Mouse (Mus musculus) E14TG2a.4 (cell line): ENCODE results near the gene Ncoa3.

Experiments used
- H3K27me3 ChIP-seq: 2 replicates; pipeline ENCODE4 v1.6.1; 2014; ENCODE audit warnings: low read length, control low read depth; ENCODE audit not compliant: insufficient read depth
- H3K36me3 ChIP-seq: 2 replicates; pipeline ENCODE4 v1.6.1; 2014; ENCODE audit warnings: low read length, control low read depth; ENCODE audit not compliant: insufficient read depth
- H3K4me1 ChIP-seq: replicated peaks from 2 replicates; pipeline ENCODE4 v1.6.1; 2014; ENCODE audit warnings: low read depth, low read length, control low read depth
- H3K4me3 ChIP-seq: replicated peaks from 2 replicates; pipeline ENCODE4 v1.5.1; 2014; ENCODE audit warnings: mild to moderate bottlenecking, low read length
- H3K9me3 ChIP-seq: 2 replicates; pipeline ENCODE4 v1.6.1; 2014; ENCODE audit warnings: low read length, control low read depth
- CTCF ChIP-seq: conservative IDR thresholded peaks from 2 replicates; pipeline ENCODE4 v1.5.1; 2014; ENCODE audit warnings: low read length
- NANOG ChIP-seq: IDR thresholded peaks from 2 replicates; pipeline ENCODE4 v1.6.1; 2014; ENCODE audit warnings: borderline replicate concordance, low read length, mixed read lengths
- POU5F1 ChIP-seq: IDR thresholded peaks from 2 replicates; pipeline ENCODE4 v1.6.1; 2014; ENCODE audit warnings: low read length, borderline replicate concordance

Gene Ncoa3

DNA sequence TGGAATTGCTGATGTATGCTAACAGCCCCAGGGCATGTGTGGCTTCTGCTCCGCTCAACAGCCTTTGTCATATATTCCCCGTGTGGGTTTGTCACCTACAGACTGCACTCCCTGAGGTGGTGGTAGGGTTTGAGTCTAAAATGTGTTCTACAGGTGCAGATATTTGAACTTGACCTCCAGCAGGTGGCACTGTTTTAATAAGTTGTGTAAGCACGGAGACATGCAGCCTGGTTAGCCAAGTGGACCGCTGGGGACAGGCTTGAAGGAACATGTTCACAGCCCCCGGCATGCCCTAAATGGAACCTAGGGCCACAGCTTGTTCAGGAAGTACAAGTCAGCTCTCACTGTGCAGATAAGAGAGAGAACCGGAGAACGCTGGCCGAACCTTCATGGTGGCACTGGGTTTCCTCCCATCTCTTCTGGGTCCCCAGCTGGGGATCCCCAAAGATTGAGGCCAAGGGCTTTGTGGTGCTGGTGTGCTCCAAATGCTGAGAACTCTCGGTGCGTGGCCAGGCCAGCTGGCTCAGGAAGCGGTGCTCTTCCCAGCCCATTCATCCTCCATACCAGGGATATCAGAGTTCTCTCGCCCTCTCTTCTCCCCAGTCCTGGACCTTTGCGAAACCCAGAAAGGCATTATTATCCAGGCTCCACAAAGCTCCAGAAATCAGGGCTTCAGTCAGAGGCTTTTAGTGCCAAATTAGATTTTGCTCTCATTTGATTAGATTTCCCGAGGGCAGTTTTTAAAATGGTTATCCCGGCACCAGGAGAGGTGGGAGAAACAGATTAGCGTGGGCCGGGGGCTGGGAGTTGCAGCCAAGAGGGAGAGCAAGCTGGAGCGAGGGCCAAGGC lies 105.2 kb downstream of the Ncoa3 start:
- no peaks in the 10 kb centered on the region for H3K27me3 ChIP-seq
- TF ChIP-seq CTCF (peak; percentile 49), NANOG (no peak), POU5F1 (no peak)
- no peak overlapping the region for H3K4me3 ChIP-seq
- 0 out of 2 replicates have a peak, but pooled peaks cover 4% of the 10 kb centered on the region for H3K9me3 ChIP-seq
- H3K4me1 ChIP-seq, result peaks cover 26% of the 10 kb centered on the region
- peaks cover 72% of the 10 kb centered on the region for H3K36me3 ChIP-seq

DNA sequence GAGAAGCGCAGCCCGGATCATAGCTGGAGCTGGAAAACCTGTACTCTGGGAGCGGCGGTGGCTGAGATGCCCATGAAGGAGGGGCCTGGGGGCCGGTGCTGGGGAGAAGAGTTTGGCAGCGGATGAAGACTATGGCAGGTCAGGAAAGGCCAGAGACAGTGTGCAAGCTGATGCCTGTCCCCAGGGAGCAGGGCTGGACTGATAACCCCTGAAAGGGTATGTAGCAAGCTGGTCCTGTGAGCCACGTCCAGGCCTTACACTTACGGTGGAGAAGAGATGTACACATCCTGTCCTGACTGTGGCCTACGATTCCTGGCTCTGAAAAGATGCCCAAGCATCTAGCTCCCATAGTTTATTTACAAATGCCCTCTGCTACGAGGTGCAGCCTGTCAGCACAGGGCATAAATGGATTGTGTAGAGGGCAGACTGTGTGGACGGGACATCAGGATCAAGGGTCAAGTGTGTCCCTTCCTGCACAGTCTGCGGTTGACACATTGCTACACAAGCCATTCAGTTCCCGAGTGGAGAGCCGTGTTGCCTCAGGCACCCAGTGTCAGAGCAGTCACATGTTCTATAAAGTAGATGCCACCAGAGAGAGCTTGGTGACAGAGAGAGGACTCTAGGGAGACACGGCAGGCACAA lies 106.0 kb downstream of the Ncoa3 start:
- H3K36me3 ChIP-seq, result peaks cover 72% of the 10 kb centered on the region
- H3K4me1 ChIP-seq, result peaks cover 34% of the 10 kb centered on the region
- no peaks in the 10 kb centered on the region for H3K27me3 ChIP-seq
- no peak overlapping the region for H3K4me3 ChIP-seq
- 0 out of 2 replicates have a peak, but pooled peaks cover 4% of the 10 kb centered on the region for H3K9me3 ChIP-seq
- TF ChIP-seq NANOG (no peak), CTCF (no peak), POU5F1 (no peak)

DNA sequence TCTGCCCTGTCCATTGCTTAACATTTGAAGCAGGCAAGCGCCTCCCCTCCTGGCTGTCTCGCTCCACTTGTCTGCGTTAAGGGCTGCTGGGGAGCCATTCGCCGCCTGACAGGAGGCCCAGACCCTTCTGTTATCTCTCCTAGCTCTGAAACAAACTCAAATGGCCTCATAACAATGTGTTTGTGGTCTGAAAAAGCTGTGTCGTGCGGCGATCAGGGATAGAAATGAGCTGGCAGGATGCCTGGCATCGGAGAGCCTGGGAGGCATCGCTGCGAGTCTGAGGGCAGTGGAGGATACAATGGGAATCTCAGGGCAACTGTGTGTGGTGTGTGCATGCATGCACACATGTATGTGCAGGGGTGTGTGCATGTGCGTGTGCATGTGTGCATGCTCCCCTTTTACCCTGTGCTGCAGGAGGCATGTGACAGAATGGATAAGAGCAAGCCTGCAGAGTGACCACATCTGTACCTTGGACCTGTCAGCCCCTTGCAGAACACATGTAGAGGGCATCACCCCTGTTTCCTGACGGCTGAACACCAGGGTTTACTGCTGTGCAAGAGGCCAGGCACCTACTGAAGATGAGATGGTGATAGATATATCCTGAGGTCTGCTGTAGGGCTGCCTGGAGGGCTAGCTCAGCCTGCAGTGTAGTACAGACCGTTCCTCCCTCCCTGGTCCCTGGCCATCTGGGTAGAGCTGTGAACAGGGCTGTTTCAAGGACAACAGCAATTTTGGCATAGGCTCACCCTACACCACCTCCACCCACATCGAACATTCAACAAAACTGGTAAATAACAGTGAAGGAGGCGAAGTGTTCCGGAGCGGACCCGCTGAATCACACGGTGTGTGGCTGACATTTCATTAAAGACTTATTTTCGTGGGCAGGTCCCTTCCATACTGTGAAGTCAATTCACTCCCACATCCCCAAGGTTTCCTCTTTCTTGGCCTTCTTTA lies 108.2 kb downstream of the Ncoa3 start:
- H3K4me1 ChIP-seq, result peaks cover 43% of the 10 kb centered on the region
- no peak overlapping the region for H3K4me3 ChIP-seq
- peaks cover 69% of the 10 kb centered on the region for H3K36me3 ChIP-seq
- no peaks in the 10 kb centered on the region for H3K9me3 ChIP-seq
- no peak for TF ChIP-seq CTCF
- no peaks in the 10 kb centered on the region for H3K27me3 ChIP-seq

DNA sequence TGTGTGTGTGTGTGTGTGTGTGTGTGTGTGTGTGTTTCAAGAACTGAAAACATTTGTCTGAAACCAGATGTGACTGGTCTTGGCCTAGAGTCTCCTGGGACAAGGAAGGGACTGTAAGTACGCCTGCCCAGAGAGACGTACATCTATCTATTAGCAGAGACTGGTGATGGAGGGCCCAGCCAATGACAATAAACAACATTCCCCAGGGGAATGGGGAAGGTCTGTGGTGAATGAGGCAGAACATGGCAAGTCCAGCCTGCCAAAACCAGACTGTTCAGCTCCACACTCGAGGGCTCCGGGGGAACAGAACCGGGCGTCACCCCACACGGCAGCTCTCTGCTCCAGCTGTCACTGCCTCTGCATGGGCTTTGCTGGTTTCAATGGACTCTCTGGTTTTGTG lies 110.5 kb downstream of the Ncoa3 start:
- Histone ChIP-seq H3K4me1 (peaks cover 57% of the 10 kb centered on the region), H3K4me3 (no peak overlapping the region), H3K27me3 (no peaks in the 10 kb centered on the region), H3K9me3 (no peaks in the 10 kb centered on the region), H3K36me3 (peaks cover 83% of the 10 kb centered on the region)
- no peak for TF ChIP-seq NANOG
- no peak for TF ChIP-seq POU5F1
- TF ChIP-seq CTCF, result no peak

DNA sequence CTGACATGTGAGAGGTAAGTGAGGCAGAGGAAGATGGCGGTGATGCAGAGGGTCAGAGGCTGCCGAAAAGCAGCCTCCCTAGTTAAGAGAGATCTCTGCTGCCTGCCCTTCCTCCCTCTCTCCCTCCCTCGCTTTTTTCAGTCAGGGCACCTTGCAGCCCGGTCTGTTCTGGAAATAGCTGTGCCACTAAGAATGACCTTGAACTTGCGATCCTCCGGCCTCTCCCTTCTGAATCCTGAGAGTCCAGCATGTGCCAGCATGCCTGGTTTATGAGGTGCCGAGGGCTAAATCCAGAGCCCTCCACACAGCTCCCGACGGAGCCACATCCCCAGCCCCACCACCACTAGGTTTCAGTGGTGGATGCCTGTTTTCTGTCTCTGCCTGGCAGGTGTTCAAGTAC lies 113.5 kb downstream of the Ncoa3 start:
- Histone ChIP-seq H3K4me1 (peaks cover 78% of the 10 kb centered on the region), H3K27me3 (no peaks in the 10 kb centered on the region), H3K4me3 (0 out of 2 replicates have a peak overlapping the region, but pooled peaks have one; percentile 21), H3K36me3 (peaks cover 86% of the 10 kb centered on the region), H3K9me3 (no peaks in the 10 kb centered on the region)
- no peak for TF ChIP-seq CTCF
- TF ChIP-seq POU5F1, result no peak
- no peak for TF ChIP-seq NANOG

DNA sequence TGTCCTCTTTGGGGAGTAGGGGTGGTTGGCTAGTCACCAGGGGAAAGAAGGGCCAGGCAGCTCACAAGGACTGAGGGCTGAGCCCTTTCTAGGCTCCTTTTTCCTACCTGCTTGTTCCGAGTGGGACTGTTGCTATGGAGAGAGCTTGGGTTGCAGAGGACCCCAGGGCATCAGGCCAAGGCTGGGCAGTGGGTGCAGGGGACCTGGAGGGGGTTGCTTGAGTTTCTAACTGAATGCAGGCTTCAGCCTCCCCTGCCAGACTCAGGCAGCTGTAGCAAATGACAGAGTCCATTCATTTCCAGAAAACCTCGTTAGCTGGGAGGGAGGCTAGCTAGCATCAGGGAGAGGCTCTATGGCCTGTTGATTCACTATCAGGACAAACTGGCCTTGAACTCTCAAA lies 114.2 kb downstream of the Ncoa3 start:
- no peak overlapping the region for H3K4me3 ChIP-seq
- H3K27me3 ChIP-seq, result no peaks in the 10 kb centered on the region
- no peaks in the 10 kb centered on the region for H3K9me3 ChIP-seq
- TF ChIP-seq POU5F1 (no peak), NANOG (no peak), CTCF (no peak)
- peaks cover 83% of the 10 kb centered on the region for H3K36me3 ChIP-seq
- H3K4me1 ChIP-seq, result peaks cover 78% of the 10 kb centered on the region

DNA sequence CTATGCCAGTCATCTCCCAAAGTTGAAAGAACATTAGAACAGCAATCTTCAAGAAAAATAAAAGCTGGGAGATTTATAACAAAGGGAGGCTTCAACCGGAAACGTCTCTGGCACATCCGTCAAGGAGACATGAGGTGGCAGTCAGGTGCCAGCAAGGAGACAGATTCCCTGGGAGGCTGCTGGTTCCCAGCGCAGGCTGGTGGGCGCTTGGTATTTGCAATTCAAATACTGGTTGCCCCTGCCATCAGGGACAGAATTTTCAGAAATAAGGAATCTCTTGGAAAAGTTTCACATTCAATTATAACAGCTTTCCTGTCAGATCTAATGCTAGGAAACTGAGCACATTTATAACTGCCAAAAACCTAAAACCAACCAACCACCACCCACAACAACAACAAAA lies 115.5 kb downstream of the Ncoa3 start:
- Histone ChIP-seq H3K4me3 (no peak overlapping the region), H3K9me3 (no peaks in the 10 kb centered on the region), H3K36me3 (peaks cover 77% of the 10 kb centered on the region), H3K27me3 (no peaks in the 10 kb centered on the region), H3K4me1 (peaks cover 81% of the 10 kb centered on the region)
- no peak for TF ChIP-seq CTCF
- no peak for TF ChIP-seq POU5F1
- no peak for TF ChIP-seq NANOG

DNA sequence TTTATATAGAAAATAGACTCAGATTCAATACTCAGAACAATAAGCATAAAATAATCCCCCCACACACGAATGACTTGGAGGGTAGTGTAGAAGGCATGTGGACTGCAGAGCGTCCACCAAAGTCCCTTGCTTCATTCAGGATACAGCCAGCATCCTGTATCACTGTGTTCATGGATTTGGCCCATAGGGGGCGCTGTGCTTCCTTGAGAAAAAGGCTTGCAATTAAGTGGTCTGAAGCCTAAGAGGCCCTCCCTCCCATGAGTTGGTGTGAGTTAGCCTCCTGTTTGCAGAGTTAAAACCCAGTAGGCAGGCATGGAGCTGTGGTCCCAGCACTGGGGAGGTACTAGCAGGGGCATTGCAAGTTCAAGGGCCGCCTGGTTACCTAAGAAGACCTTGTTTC lies 115.9 kb downstream of the Ncoa3 start:
- Histone ChIP-seq H3K36me3 (peaks cover 77% of the 10 kb centered on the region), H3K4me3 (no peak overlapping the region), H3K9me3 (no peaks in the 10 kb centered on the region), H3K4me1 (peaks cover 81% of the 10 kb centered on the region), H3K27me3 (no peaks in the 10 kb centered on the region)
- TF ChIP-seq CTCF, result peak; percentile 89
- TF ChIP-seq NANOG, result no peak
